Mouse (Mus musculus): ENCODE results near the gene Tpp2.

DNA sequence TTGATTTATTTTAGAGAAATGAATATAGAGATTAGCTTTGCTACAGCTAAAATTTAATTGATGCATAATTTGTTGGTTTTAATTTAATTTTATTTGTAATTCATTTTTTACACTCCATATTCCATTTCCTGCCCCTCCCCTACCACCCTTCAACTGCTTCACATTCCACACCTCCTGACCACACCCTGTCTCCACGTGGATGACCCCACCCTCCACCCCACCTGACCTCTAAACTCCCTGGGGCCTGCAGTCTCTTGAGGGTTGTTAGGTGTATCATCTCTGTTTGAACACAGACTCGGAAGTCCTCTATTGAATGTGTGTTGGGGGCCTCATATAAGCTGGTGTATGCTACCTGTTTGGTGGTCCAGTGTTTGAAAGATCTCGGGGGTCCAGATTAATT lies 37.6 kb downstream of the Tpp2 start:
- no peak for TF ChIP-seq CTCF (IDR thresholded peaks at IDR 0.05; ENCODE audit: control insufficient read depth, insufficient read depth, insufficient replicate concordance, low read depth, low read length)
- TF ChIP-seq POLR2A (IDR thresholded peaks at IDR 0.05; ENCODE audit: control insufficient read depth, low read depth, low read length): no peak
